Mouse (Mus musculus) forebrain, embryonic 13.5 days (tissue): Measurements from ENCODE around the gene Acad10. TPM values are rescaled to one million over a fixed set of nuclear protein-coding genes. Genes with fewer than 3 reads are reported as not detected.
"Not testable (repeated sequence)": the region's sequence is repeated elsewhere in the genome, so short reads cannot be mapped to it uniquely, and the experiment has no call there.

Experiments
- ATAC-seq: fragments of 200-750 bp; cut with Nextera tagmentation; 2 replicates; pipeline ENCODE4 v1.8.0; 2017
- H3K27ac ChIP-seq: fragments of 300-500 bp; sonication (generic); 2 replicates; pipeline ENCODE4 v1.5.1; 2015; ENCODE audit warnings: inconsistent platforms, mild to moderate bottlenecking, moderate library complexity
- H3K27me3 ChIP-seq: fragments of 300-500 bp; sonication (generic); 2 replicates; pipeline ENCODE4 v1.6.1; 2015; ENCODE audit warnings: mild to moderate bottlenecking, inconsistent platforms
- H3K36me3 ChIP-seq: fragments of 300-500 bp; sonication (generic); 2 replicates; pipeline ENCODE4 v1.6.1; 2015; ENCODE audit warnings: mild to moderate bottlenecking, inconsistent platforms; ENCODE audit not compliant: poor library complexity, severe bottlenecking
- H3K4me1 ChIP-seq: fragments of 300-500 bp; sonication (generic); 2 replicates; pipeline ENCODE4 v1.6.1; 2015; ENCODE audit warnings: inconsistent platforms
- H3K4me2 ChIP-seq: fragments of 300-500 bp; sonication (generic); 2 replicates; pipeline ENCODE4 v1.6.1; 2015; ENCODE audit warnings: inconsistent platforms, mild to moderate bottlenecking, moderate library complexity
- H3K4me3 ChIP-seq: fragments of 300-500 bp; sonication (generic); 2 replicates; pipeline ENCODE4 v1.5.1; 2015; ENCODE audit warnings: mild to moderate bottlenecking, inconsistent platforms
- H3K9ac ChIP-seq: fragments of 300-500 bp; sonication (generic); 2 replicates; pipeline ENCODE4 v1.6.1; 2015; ENCODE audit warnings: mild to moderate bottlenecking, inconsistent platforms
- H3K9me3 ChIP-seq: fragments of 300-500 bp; sonication (generic); replicated peaks from 2 replicates; pipeline ENCODE4 v1.6.1; 2016; ENCODE audit warnings: inconsistent platforms
- WGBS: fragments of 180-500 bp; shearing (Covaris S2); methylation state at CpG from one replicate; pipeline ENCODE4 v1.1.7; 2015; 5-methylcytosine and 5-hydroxymethylcytosine counted together
- polyA plus RNA-seq: library from polyadenylated mRNA; unstranded; fragments of >200 nt; fragmentation: Nextera tagmentation; extraction: Ambion mirVana; gene quantifications from 2 replicates; pipeline ENCODE4 v1.2.1, GENCODE M21; 2015

Gene Acad10
- polyA plus RNA-seq, result 0.87 and 1.8 TPM in 2 replicates

- Histone ChIP-seq H3K4me3 (peak within 1 kb of the TSS; percentile 97), H3K27me3 (no peaks in the 10 kb centered on the region), H3K4me1 (peaks cover 25% of the 10 kb centered on the region), H3K9ac (peak within 1 kb of the TSS; percentile 96), H3K4me2 (peak within 1 kb of the TSS; percentile 89), H3K36me3 (peaks cover 26% of the 10 kb centered on the region), H3K27ac (peak within 1 kb of the TSS; percentile 61), H3K9me3 (no peaks in the 10 kb centered on the region)
- peak; percentile 92 for ATAC-seq
- WGBS, result 1% methylated on average over 85 of the region's 85 CpGs
Observed at GRCm38 (mm10) chr5:121660059-121660896, at the start of gene Acad10, which contains the start of gene Brap. TSS of gene Acad10 (minus strand) at chr5:121660514. TSS of gene Brap (plus strand) at chr5:121660563.

- H3K4me1 ChIP-seq, result peaks cover 8% of the 10 kb centered on the region
- no peak overlapping the region for H3K27ac ChIP-seq
- ATAC-seq, result no peak
- H3K4me3 ChIP-seq, result peak overlapping the region; percentile 19; the same call in 1 of the 2 replicates
- 5% methylated on average over 20 of the region's 20 CpGs for WGBS
- no peaks in the 10 kb centered on the region for H3K27me3 ChIP-seq
- peak overlapping the region; percentile 45 for H3K9ac ChIP-seq
- no peaks in the 10 kb centered on the region for H3K36me3 ChIP-seq
- H3K4me2 ChIP-seq, result peak overlapping the region; percentile 54
- no peaks in the 10 kb centered on the region for H3K9me3 ChIP-seq
Observed at GRCm38 (mm10) chr5:121704512-121705248, 44.4 kb upstream of the Acad10 start.

- no peak for ATAC-seq
- Histone ChIP-seq H3K4me2 (no peak overlapping the region), H3K9me3 (no peaks in the 10 kb centered on the region), H3K4me1 (peaks cover 8% of the 10 kb centered on the region), H3K4me3 (no peak overlapping the region), H3K9ac (no peak overlapping the region), H3K27me3 (no peaks in the 10 kb centered on the region), H3K27ac (no peak overlapping the region), H3K36me3 (no peaks in the 10 kb centered on the region)
- WGBS, result 67% methylated on average over 1 of the region's 1 CpGs
Observed at GRCm38 (mm10) chr5:121703341-121703740, 43.0 kb upstream of the Acad10 start.

- H3K4me2 ChIP-seq, result no peak overlapping the region
- no peaks in the 10 kb centered on the region for H3K36me3 ChIP-seq
- WGBS, result 67% methylated on average over 8 of the region's 8 CpGs
- H3K27ac ChIP-seq, result no peak overlapping the region
- peaks cover 8% of the 10 kb centered on the region for H3K4me1 ChIP-seq
- no peak overlapping the region for H3K9ac ChIP-seq
- ATAC-seq, result no peak
- H3K27me3 ChIP-seq, result no peaks in the 10 kb centered on the region
- no peaks in the 10 kb centered on the region for H3K9me3 ChIP-seq
- H3K4me3 ChIP-seq, result no peak overlapping the region
Observed at GRCm38 (mm10) chr5:121701111-121701769, 40.9 kb upstream of the Acad10 start.

GRCm38 (mm10) chr5:121700496-121700895 lies 40.2 kb upstream of the Acad10 start:
- H3K4me3 ChIP-seq, result no peak overlapping the region
- ATAC-seq, result no peak
- no peaks in the 10 kb centered on the region for H3K36me3 ChIP-seq
- H3K4me1 ChIP-seq, result peaks cover 8% of the 10 kb centered on the region
- no peak overlapping the region; the same call in 1 of the 2 replicates for H3K9ac ChIP-seq
- whole genome bisulfite sequencing, result 35% methylated on average over 11 of the region's 11 CpGs
- no peaks in the 10 kb centered on the region for H3K27me3 ChIP-seq
- H3K4me2 ChIP-seq, result no peak overlapping the region
- no peak overlapping the region for H3K27ac ChIP-seq
- H3K9me3 ChIP-seq, result no peaks in the 10 kb centered on the region

GRCm38 (mm10) chr5:121699891-121700290 lies 39.6 kb upstream of the Acad10 start:
- no peaks in the 10 kb centered on the region for H3K27me3 ChIP-seq
- peaks cover 5% of the 10 kb centered on the region for H3K4me1 ChIP-seq
- no peak overlapping the region for H3K27ac ChIP-seq
- H3K36me3 ChIP-seq, result no peaks in the 10 kb centered on the region
- WGBS, result 63% methylated on average over 5 of the region's 5 CpGs
- ATAC-seq, result no peak
- H3K4me2 ChIP-seq, result no peak overlapping the region
- no peaks in the 10 kb centered on the region for H3K9me3 ChIP-seq
- no peak overlapping the region for H3K9ac ChIP-seq
- H3K4me3 ChIP-seq, result no peak overlapping the region

GRCm38 (mm10) chr5:121696761-121697160 lies 36.4 kb upstream of the Acad10 start:
- H3K4me2 ChIP-seq, result no peak overlapping the region
- H3K9me3 ChIP-seq, result no peaks in the 10 kb centered on the region
- no peaks in the 10 kb centered on the region for H3K27me3 ChIP-seq
- H3K27ac ChIP-seq, result no peak overlapping the region
- H3K36me3 ChIP-seq, result no peaks in the 10 kb centered on the region
- 48% methylated on average over 6 of the region's 6 CpGs for WGBS
- no peaks in the 10 kb centered on the region for H3K4me1 ChIP-seq
- H3K4me3 ChIP-seq, result no peak overlapping the region
- ATAC-seq, result no peak
- no peak overlapping the region for H3K9ac ChIP-seq

GRCm38 (mm10) chr5:121692897-121693296 lies 32.6 kb upstream of the Acad10 start:
- H3K4me1 ChIP-seq, result no peaks in the 10 kb centered on the region
- no peak overlapping the region for H3K27ac ChIP-seq
- H3K4me3 ChIP-seq, result no peak overlapping the region
- 0 out of 2 replicates have a peak, but pooled peaks cover 1% of the 10 kb centered on the region for H3K36me3 ChIP-seq
- H3K4me2 ChIP-seq, result no peak overlapping the region
- no peak overlapping the region for H3K9ac ChIP-seq
- H3K27me3 ChIP-seq, result no peaks in the 10 kb centered on the region
- H3K9me3 ChIP-seq, result no peaks in the 10 kb centered on the region
- WGBS, result 73% methylated on average over 4 of the region's 4 CpGs
- ATAC-seq, result no peak

- not testable (repeated sequence) for H3K4me2 ChIP-seq, H3K27me3 ChIP-seq, H3K9me3 ChIP-seq, H3K9ac ChIP-seq, H3K4me3 ChIP-seq, H3K27ac ChIP-seq, ATAC-seq, H3K4me1 ChIP-seq
- whole genome bisulfite sequencing, result 85% methylated on average over 7 of the region's 7 CpGs
- peaks cover 16% of the 10 kb centered on the region for H3K36me3 ChIP-seq
Observed at GRCm38 (mm10) chr5:121691436-121691835, 31.1 kb upstream of the Acad10 start.

- H3K4me1 ChIP-seq, result no peaks in the 10 kb centered on the region
- H3K27me3 ChIP-seq, result no peaks in the 10 kb centered on the region
- H3K36me3 ChIP-seq, result peaks cover 24% of the 10 kb centered on the region
- WGBS, result 81% methylated on average over 7 of the region's 7 CpGs
- H3K4me2 ChIP-seq, result no peak overlapping the region
- no peaks in the 10 kb centered on the region for H3K9me3 ChIP-seq
- H3K27ac ChIP-seq, result no peak overlapping the region
- no peak for ATAC-seq
- H3K4me3 ChIP-seq, result no peak overlapping the region
- no peak overlapping the region for H3K9ac ChIP-seq
Observed at GRCm38 (mm10) chr5:121690482-121691211, 30.3 kb upstream of the Acad10 start.

GRCm38 (mm10) chr5:121686113-121686898 lies 26.0 kb upstream of the Acad10 start:
- H3K9ac ChIP-seq, result no peak overlapping the region
- H3K4me2 ChIP-seq, result no peak overlapping the region
- H3K9me3 ChIP-seq, result no peaks in the 10 kb centered on the region
- H3K27ac ChIP-seq, result no peak overlapping the region
- H3K4me3 ChIP-seq, result no peak overlapping the region
- H3K27me3 ChIP-seq, result no peaks in the 10 kb centered on the region
- WGBS, result 83% methylated on average over 15 of the region's 15 CpGs
- ATAC-seq, result no peak
- no peaks in the 10 kb centered on the region for H3K4me1 ChIP-seq
- H3K36me3 ChIP-seq, result peaks cover 65% of the 10 kb centered on the region
